In the genomic region with DNA sequence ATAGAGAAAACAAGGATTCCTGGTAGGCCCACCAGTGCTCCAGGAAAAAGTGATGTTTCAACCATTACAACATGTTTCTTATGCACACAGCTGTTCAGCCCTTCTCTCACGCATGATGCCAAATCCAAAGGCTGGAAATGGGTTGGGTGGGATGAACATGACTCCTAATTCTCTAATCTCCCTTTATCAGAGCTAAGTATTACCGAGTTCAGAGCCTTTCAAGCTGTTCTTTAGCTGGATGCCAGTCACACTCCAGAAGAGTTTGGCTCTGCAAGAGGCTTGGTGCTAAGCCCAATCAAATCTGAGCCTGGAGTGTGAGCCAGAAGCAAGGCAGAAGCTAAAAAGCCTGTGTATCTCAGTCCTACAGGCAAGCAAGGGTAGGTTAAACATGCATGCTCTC, we compare ENCODE assay signal across 18 mouse cellular contexts. TPM values are rescaled to one million over a fixed set of nuclear protein-coding genes. Genes with fewer than 3 reads are reported as not detected.
A peak's percentile ranks its signal among the peaks of the same experiment; 100 is the strongest.
DNase-seq lines count a peak whose midpoint lies in the region; ATAC-seq lines count a peak whose summit lies in the region.
"Had no signal": no experiment of that assay in that cellular context is flagged by ENCODE, and none has a peak within 500 bp of the region (broad histone marks: within the 10 kb centered on the region; RNA-seq: fewer than 3 reads in every experiment).

No protein-coding gene starts in this region.

- no peak overlapping the region for H3K9ac ChIP-seq in lung, embryonic 16.5 days (ENCODE audit: low read length)
- H3K9ac ChIP-seq: hindbrain, embryonic 13.5 days; intestine, embryonic 15.5 days; kidney, embryonic 15.5 days; limb, embryonic 12.5 days; liver, embryonic 13.5 days had no signal

- no peak overlapping the region for H3K4me3 ChIP-seq in lung, embryonic 16.5 days (ENCODE audit: low read length)
- H3K4me3 ChIP-seq: heart, adult 2 months; hindbrain, embryonic 13.5 days; intestine, embryonic 15.5 days; kidney, embryonic 15.5 days; layer of hippocampus, adult 2 months; limb, embryonic 12.5 days; liver, embryonic 13.5 days; midbrain, embryonic 10.5 days had no signal

- no peaks in the 10 kb centered on the region for H3K36me3 ChIP-seq in lung, embryonic 16.5 days (ENCODE audit: control insufficient read depth, insufficient read depth, low read length)
- H3K36me3 ChIP-seq: hindbrain, embryonic 13.5 days; intestine, embryonic 15.5 days; kidney, embryonic 15.5 days; limb, embryonic 12.5 days; liver, embryonic 13.5 days; midbrain, embryonic 10.5 days had no signal

- no peaks in the 10 kb centered on the region for H3K27me3 ChIP-seq in lung, embryonic 16.5 days (ENCODE audit: control insufficient read depth, insufficient read depth, low read depth, low read length)
- H3K27me3 ChIP-seq: hindbrain, embryonic 13.5 days; intestine, embryonic 15.5 days; kidney, embryonic 15.5 days; limb, embryonic 12.5 days; liver, embryonic 13.5 days had no signal

- peak; percentile 9 for DNase-seq in gastrocnemius, postnatal 14 days
- no peak for DNase-seq in gastrocnemius, postnatal 36 days
- no peak for DNase-seq in lung, postnatal 25 days (ENCODE audit: low spot score)
- peak; percentile 20 to 34 for DNase-seq in heart, adult 9 months (ENCODE audit: low spot score in 2 of 2)
- DNase-seq in heart, postnatal 14 days, result peak; percentile 24 to 59
- no peak for DNase-seq in kidney, adult 18-20 months
- DNase-seq: cerebellum, postnatal 36 days; liver, embryonic 13.5 days; lung, postnatal 14 days had no signal

- H3K27ac ChIP-seq in lung, embryonic 16.5 days (ENCODE audit: low read length), result no peak overlapping the region
- H3K27ac ChIP-seq: heart, adult 2 months; hindbrain, embryonic 13.5 days; intestine, embryonic 15.5 days; kidney, embryonic 15.5 days; layer of hippocampus, adult 2 months; limb, embryonic 12.5 days; liver, embryonic 13.5 days; midbrain, embryonic 10.5 days; stomach, postnatal 0 days had no signal

- peak; percentile 34; the same call in 1 of the 2 replicates for ATAC-seq in lung, embryonic 16.5 days (ENCODE audit: low read depth)
- ATAC-seq: intestine, embryonic 15.5 days had no signal

- intact Hi-C loops in gastrocnemius, postnatal 14 days (cut with DNase I; ENCODE audit: low total_unique reads), result no loop called here
- intact Hi-C loops in gastrocnemius, postnatal 36 days (cut with DNase I), result no loop called here
- intact Hi-C loops in heart, postnatal 14 days (cut with DNase I), result no loop called here

- H3K4me2 ChIP-seq in lung, embryonic 16.5 days (ENCODE audit: low read depth, low read length), result no peak overlapping the region
- H3K4me2 ChIP-seq: hindbrain, embryonic 13.5 days; intestine, embryonic 15.5 days; kidney, embryonic 15.5 days; limb, embryonic 12.5 days; liver, embryonic 13.5 days had no signal

- no peaks in the 10 kb centered on the region for H3K9me3 ChIP-seq in lung, embryonic 16.5 days (ENCODE audit: control insufficient read depth, low read length)
- H3K9me3 ChIP-seq: hindbrain, embryonic 13.5 days; intestine, embryonic 15.5 days; kidney, embryonic 15.5 days; limb, embryonic 12.5 days; liver, embryonic 13.5 days; midbrain, embryonic 10.5 days had no signal

- H3K4me1 ChIP-seq in lung, embryonic 16.5 days (replicated peaks; ENCODE audit: control insufficient read depth, insufficient read depth, low read length), result no peaks in the 10 kb centered on the region
- H3K4me1 ChIP-seq: intestine, embryonic 15.5 days; kidney, embryonic 15.5 days; limb, embryonic 12.5 days; liver, embryonic 13.5 days had no signal

- 58% methylated on average over 2 of the region's 2 CpGs for WGBS in lung, embryonic 16.5 days

RNA-seq across cellular contexts. Expression of gene Pxdc1, which starts 40.9 kb away (rescaled TPM):
- total RNA-seq in gastrocnemius, postnatal 14 days (2021), result 1 to 10 TPM; 5.9 to 6.4 TPM
- total RNA-seq in gastrocnemius, postnatal 36 days (2021), result 1 to 10 TPM; 3.9 to 5.9 TPM
- polyA plus RNA-seq in lung, embryonic 16.5 days (2015; fragmentation: Nextera tagmentation; extraction: Ambion mirVana), result 6.2 and 9.0 TPM in 2 replicates
- total RNA-seq in heart, postnatal 14 days (2021), result 10 to 100 TPM; 18.8 TPM

Comparison
In these comparisons a context has a peak if more than half of its experiments do, and no peak if none do; other contexts are left out.
1. DNase-seq: peak in gastrocnemius, postnatal 14 days (single experiment), heart, adult 9 months (2 of 2) and heart, postnatal 14 days (2 of 2); none in gastrocnemius, postnatal 36 days (0 of 2), lung, postnatal 25 days (single experiment) and kidney, adult 18-20 months (single experiment).